Mouse (Mus musculus) kidney, postnatal 4 days (tissue): Measurements from ENCODE around the gene Gk5.
"Not testable (repeated sequence)": the region's sequence is repeated elsewhere in the genome, so short reads cannot be mapped to it uniquely, and the experiment has no call there.

ENCODE experiments used
- DNase-seq, 2 experiments: peaks; one replicate each; pipeline ENCODE4 v3.0.0; 2021; ENCODE audit warnings: mixed read lengths in 2 of 2

Gk5 gene

GRCm38 (mm10) chr9:96118861-96119772 lies at the start of gene Gk5:
TSS of gene Gk5 (plus strand) at chr9:96119362.
- DNase-seq, result peak; percentile 100

GRCm38 (mm10) chr9:96078752-96079315 lies 40.3 kb upstream of the Gk5 start:
- no peak for DNase-seq

GRCm38 (mm10) chr9:96085293-96085692 lies 33.9 kb upstream of the Gk5 start:
- no peak for DNase-seq

- no peak for DNase-seq
Measured at GRCm38 (mm10) chr9:96087671-96088070, 31.5 kb upstream of the Gk5 start.

- not testable (repeated sequence) for DNase-seq
Measured at GRCm38 (mm10) chr9:96088456-96088855, 30.7 kb upstream of the Gk5 start.

GRCm38 (mm10) chr9:96092637-96093036 lies 26.5 kb upstream of the Gk5 start:
- DNase-seq, result not testable (repeated sequence)

GRCm38 (mm10) chr9:96093221-96093620 lies 25.9 kb upstream of the Gk5 start:
- DNase-seq, result no peak

- DNase-seq, result peak; percentile 4 to 10
Measured at GRCm38 (mm10) chr9:96094341-96094740, 24.8 kb upstream of the Gk5 start.

- no peak for DNase-seq
Measured at GRCm38 (mm10) chr9:96095192-96095591, 24.0 kb upstream of the Gk5 start.

GRCm38 (mm10) chr9:96102846-96103245 lies 16.3 kb upstream of the Gk5 start:
- DNase-seq, result no peak

GRCm38 (mm10) chr9:96112879-96113361 lies 6.2 kb upstream of the Gk5 start:
- no peak for DNase-seq

- DNase-seq, result no peak
Measured at GRCm38 (mm10) chr9:96116801-96117200, 2.4 kb upstream of the Gk5 start.

GRCm38 (mm10) chr9:96118216-96118615 lies 946 bp upstream of the Gk5 start:
- DNase-seq, result no peak

GRCm38 (mm10) chr9:96127972-96128371 lies 8.8 kb downstream of the Gk5 start:
- no peak for DNase-seq

- no peak for DNase-seq
Measured at GRCm38 (mm10) chr9:96132956-96133603, 13.9 kb downstream of the Gk5 start.

GRCm38 (mm10) chr9:96134470-96134869 lies 15.3 kb downstream of the Gk5 start:
- DNase-seq, result no peak

GRCm38 (mm10) chr9:96134916-96135315 lies 15.8 kb downstream of the Gk5 start:
- peak in 1 of 2 experiments; percentile 8 for DNase-seq

- no peak for DNase-seq
Measured at GRCm38 (mm10) chr9:96135461-96135860, 16.3 kb downstream of the Gk5 start.

- DNase-seq, result no peak
Measured at GRCm38 (mm10) chr9:96138958-96139357, 19.8 kb downstream of the Gk5 start.

- no peak for DNase-seq
Measured at GRCm38 (mm10) chr9:96139876-96140275, 20.7 kb downstream of the Gk5 start.

GRCm38 (mm10) chr9:96140931-96141330 lies 21.8 kb downstream of the Gk5 start:
- DNase-seq, result no peak

GRCm38 (mm10) chr9:96142499-96142898 lies 23.3 kb downstream of the Gk5 start:
- DNase-seq, result no peak

- DNase-seq, result no peak
Measured at GRCm38 (mm10) chr9:96143633-96144032, 24.5 kb downstream of the Gk5 start.

GRCm38 (mm10) chr9:96144883-96145282 lies 25.7 kb downstream of the Gk5 start:
- no peak for DNase-seq
